Mouse (Mus musculus) lung, adult 18-20 months (tissue): Measurements from ENCODE around the gene Pde10a.

Experiments used
- DNase-seq, 2 experiments: peaks; one replicate each; pipeline ENCODE4 v3.0.0; 2022; ENCODE audit warnings: mixed read lengths in 2 of 2

Gene Pde10a

GRCm38 (mm10) chr17:8802889-8803799 lies 278.0 kb downstream of the Pde10a start:
- DNase-seq: no peak

DNA sequence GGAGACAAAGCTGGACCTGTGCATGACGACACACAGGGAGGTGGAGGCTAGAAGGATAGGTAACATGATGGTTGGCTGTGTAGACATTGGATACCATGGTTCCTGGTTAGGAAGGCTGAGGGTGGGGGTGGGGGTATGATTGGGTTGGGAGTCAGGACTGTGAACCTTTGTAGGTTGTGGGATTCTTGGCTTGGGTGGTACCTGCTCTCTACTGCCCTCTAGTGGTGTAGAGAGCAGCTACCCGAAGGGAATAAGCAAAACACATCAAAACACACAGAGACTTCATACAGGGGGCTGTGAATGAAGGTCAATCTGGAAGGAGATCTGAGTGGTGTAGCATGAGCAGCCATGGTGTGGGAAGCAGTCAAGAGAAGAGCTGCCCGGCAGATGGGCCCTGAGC lies 282.2 kb downstream of the Pde10a start:
- DNase-seq: no peak

- DNase-seq: peak; percentile 24 to 63
Measured at GRCm38 (mm10) chr17:8809771-8810170, 284.6 kb downstream of the Pde10a start.

- DNase-seq: no peak
Measured at GRCm38 (mm10) chr17:8810201-8810600, 285.0 kb downstream of the Pde10a start.

DNA sequence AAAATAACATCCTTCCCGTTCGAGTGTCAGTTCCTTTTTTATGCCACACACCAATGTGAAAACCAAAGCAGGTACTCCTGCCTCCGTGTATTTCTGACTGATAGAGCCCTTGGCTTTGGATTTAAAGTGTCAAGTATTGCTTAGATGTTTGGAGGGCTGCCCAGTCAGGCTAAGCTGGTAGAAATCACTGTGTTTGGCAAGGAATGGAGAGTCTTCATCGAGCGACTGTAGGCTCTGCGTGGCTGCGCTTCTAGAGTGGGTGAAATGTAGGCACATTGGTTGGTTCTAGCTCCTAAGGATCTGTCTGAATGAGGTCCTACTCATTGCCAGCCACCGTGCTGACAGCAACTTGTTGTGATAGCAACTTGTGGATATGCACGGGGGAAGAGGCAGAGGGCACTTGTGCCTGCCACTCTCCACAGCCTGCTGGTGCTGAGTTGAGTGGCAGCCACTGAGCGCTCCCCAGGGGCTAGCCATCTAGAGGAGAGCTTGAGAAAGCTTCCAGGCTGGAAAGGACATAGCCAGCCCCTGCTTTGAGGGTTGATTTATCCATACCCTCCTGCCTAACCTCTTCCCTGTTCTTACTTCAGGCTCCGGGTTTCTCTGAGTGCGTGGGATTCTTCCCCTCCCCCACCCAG lies 287.2 kb downstream of the Pde10a start:
- DNase-seq: no peak

- DNase-seq: no peak
Measured at GRCm38 (mm10) chr17:8813773-8814491, 288.8 kb downstream of the Pde10a start.

- no peak for DNase-seq
Measured at GRCm38 (mm10) chr17:8815376-8815775, 290.2 kb downstream of the Pde10a start.

DNA sequence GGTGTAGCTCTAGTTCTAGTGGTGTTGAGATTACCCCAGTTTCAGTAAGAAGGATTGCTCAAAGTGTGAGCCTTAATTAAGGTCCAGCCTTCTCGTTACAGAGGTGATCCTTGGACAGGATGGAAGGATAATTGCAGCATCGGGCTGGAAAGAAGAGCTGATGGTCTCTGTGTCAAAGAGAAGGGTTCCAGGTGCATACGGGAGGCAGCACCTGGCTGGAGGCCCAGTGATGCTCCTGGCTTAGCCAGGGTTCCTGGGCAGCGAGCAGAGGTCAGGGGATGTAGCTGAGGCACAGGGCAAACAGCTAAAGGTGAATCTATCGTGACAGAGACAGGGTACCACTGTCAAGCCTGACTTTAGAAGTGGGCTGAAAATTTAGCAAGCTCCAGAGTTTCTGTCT lies 290.7 kb downstream of the Pde10a start:
- no peak for DNase-seq

DNA sequence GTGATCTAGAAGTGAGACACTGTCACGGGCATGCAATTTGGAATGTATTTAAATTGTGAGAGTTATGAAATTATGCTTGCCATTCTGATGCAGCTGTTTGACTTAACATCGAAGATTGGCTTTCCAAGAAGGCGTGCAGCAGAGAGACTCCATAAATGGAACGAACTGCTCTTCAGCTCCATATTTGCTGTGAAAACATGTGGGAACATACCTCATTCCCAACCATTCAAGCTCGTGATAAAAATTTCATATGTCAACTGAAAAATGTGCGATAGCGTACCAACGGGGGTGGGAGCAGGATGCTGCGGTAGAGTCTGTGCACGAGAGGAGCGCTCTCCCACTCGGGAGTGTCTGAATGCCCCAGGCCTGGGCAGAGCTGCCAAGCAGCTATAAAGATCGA lies 293.5 kb downstream of the Pde10a start:
- no peak for DNase-seq

DNA sequence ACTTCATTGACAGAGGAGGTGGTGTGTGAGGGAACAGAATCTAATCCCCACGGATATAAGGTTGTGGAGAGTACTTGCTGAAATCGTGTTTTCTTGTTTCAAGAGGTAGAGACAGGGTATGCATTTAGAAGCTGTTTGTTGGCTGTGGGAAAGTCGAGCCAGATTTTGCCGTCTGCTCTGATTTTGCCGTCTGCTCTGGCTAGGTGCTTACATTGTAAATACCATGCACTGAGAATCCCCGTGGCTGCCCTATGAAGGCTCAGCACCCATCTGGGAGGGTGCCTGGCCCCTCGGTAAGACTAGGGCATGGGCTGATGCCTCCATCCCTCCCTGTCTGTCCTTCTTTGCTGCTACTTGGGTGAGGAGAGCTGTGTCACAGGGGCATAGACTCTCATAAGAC lies 298.4 kb downstream of the Pde10a start:
- DNase-seq: no peak

DNA sequence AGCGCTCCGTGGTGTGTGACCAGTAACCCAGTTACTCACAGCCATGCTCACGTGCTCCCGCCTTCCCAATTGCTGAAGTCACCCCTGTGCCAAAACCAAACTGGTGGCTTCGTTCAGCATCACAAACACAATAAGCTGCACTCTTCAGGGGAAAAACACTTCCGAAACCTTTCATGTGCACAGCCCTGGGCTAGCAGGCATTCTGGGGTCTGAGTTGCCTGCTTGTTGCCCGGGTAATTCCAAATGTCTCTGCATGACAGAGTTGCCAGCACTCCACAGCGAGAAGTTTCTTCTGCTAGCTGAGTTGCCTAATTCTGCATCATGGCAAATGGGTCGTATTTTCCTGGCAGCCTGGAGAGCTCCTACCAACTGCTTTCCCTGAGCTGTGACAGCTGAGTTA lies 302.0 kb downstream of the Pde10a start:
- no peak for DNase-seq

DNA sequence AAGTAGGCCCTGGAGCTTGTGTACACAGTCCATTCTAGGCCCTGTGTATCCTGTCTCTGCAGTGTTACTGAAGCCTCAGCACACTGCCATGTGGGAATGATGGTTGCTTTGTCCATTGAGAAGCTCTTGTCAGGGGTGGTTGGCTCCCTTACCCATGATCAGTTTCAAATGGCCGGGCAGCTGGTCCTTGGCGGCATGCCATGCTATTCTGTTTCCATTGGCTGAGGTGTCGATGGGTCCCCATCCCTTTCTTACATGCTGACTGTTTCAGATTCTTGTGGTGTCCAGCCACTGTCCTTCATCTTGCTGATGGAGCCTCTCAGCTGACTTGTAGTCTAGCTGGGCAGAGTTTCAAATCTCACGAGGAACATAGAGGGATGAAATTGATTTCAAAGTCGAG lies 305.8 kb downstream of the Pde10a start:
- DNase-seq: no peak

- no peak for DNase-seq
Measured at GRCm38 (mm10) chr17:8836292-8836691, 311.1 kb downstream of the Pde10a start.

DNA sequence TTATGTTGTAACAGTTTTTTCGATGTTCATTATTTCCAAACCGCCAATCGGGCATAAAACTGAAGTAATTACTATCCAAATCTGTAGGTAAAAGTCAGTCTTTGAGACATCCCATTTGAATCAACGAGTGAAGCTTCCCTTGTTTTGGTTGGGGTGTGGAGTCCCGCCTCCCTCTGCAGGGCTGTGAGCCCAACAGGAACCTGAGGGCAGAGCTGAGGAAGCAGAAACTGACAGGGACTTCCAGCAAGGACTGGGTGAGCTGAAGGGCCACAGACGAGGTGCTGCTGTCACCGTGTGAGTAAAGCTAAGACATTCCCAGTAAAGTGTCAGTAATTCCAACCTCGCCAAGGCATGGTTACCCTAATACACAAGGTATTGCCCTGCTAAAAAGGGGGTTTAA lies 313.1 kb downstream of the Pde10a start:
- no peak for DNase-seq

- no peak for DNase-seq
Measured at GRCm38 (mm10) chr17:8839237-8840011, 314.3 kb downstream of the Pde10a start.

GRCm38 (mm10) chr17:8841094-8841493 lies 315.9 kb downstream of the Pde10a start:
- no peak for DNase-seq

DNA sequence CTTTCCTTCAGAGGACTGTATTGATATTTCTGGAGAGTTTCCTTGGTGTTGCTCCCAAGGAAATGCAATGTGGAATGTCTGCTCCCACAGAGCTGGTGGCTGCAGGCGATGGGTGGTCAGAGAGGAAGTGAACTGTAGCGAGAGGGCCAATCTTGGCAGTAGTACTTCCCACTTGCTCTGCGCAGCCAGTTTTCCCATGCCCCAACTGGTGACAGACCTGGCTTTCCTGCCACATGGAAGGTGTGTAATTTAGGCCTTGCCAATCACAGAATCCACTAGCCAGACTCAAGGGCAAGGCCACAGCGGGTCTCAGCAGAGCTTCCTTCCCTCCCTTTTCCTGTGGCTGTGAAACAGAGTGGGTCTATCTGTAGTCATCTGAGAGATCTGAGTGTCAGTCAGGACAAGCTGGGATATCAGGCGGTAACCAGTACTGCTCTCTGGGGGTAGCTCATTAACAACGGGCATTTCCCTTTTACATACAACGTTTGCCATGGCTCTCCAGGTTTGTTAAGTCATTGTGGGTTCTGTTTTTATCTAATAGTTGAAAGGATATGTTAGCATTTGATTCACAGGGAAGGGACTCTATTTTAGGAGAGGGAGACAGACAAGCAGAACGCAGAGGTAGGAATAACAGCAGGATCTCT lies 316.8 kb downstream of the Pde10a start:
- DNase-seq: no peak

DNA sequence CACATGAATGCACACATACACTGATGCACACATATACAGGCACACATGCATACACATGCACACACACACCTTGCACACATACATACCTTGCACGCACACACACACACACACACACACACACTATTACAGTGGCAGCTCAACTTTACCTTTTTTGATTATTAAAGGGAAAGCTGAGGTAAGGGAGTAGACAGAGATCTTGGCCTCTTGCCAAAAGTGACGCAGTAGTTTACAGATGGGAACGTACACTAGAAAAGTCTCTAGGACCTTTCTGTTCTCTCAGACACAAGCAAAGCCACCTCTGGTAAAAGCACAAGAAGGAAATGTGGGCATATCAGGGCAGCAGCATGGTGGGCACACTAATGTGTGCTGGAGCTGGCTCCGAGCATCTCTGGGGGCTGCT lies 317.5 kb downstream of the Pde10a start:
- no peak for DNase-seq

DNA sequence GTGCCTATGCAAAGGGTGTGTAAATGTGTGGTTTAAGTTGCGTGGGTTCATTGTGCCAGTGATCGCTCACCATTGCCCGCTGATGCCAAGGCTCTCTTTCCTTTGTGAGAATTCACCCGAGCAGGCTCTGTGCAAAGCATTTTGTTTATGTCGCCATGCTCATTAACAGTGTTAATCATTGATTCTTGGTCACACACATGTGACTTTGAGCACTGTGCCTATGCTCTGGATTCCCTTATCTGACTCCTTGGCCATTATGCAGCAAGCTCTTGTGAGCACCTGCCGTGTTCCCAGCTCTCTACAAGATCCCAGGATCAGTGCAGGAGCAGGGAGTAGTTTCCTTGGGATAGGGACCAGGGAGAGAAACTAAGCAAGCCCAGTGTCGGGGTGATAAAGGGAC lies 318.8 kb downstream of the Pde10a start:
- no peak for DNase-seq

DNA sequence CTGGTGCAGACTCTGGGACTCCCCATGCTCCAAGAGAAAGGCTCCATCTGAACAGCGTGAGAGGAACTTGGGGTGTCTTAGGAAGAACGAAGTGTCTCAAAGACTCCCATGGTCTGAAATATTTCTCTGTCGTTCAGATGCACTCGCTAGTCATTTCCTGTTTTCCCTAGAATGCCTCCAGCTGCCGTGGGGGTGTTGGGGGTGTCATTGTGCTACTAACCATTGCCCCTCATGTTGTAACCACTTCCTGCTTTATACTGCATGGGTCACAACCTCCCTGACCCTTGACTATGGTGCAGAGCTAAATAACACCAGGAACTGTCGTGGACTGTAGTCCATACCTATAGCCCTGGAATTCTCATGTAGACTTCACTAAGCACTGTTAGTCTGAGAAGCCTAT lies 321.3 kb downstream of the Pde10a start:
- no peak for DNase-seq

DNA sequence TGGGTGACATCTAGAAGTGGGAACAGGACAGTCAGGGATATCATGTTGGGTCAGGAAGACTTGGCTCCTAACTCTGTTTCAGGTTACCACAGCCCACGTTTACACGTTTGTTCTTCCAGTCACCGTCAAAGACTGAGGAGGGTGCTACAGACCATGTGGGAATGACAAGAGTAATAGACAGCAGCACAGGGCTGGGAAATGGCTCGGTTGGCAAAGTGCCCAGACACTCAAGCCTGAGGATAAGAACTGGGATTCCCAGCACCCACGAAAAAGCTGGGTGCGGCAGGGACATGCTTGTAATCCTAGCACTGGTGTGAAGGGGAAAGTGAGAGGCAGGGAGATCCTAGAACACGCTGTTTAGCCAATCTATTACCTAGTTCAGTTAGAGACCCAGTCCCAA lies 322.4 kb downstream of the Pde10a start:
- DNase-seq: no peak

GRCm38 (mm10) chr17:8851846-8852245 lies 326.7 kb downstream of the Pde10a start:
- no peak for DNase-seq
